Mouse (Mus musculus): ENCODE results near the gene Srrm1. TPM values are rescaled to one million over a fixed set of nuclear protein-coding genes. Genes with fewer than 3 reads are reported as not detected.

Gene Srrm1
- polyA plus RNA-seq, 1 experiment: 72.7 TPM

- DNase-seq (ENCODE audit: low spot score): peak; percentile 98
These were observed 80.3 kb downstream of the Srrm1 start, which contains the start of gene Clic4 for GRCm38 (mm10) chr4:135272640-135273306. Clic4 (minus strand) TSS chr4:135272814.

- DNase-seq (ENCODE audit: low spot score): no peak
These were observed 81.1 kb downstream of the Srrm1 start for GRCm38 (mm10) chr4:135271881-135272616.

DNA sequence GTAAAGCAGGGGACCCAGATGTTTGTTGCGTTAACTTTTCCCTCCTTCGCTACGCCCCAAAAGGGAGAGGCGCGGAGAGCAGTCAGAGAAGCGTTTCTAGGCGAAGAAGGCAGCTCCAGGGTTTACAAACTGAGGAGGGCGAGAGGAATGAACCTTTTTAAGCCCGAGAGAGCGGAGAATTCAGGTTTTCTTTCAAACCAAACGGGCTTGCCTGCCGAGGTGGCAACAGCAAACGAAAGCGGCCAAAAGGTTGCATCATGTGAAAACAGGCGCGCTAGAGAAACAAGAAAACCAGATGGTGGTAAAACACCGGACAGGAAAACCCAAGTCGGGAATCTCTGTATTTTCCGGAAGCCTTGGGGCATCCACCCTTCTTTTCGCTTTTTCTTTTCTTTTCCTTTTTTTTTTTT lies 81.7 kb downstream of the Srrm1 start:
- no peak for DNase-seq (ENCODE audit: low spot score)

Other genes starting within 250 kb of the Srrm1 start
- gene Runx3, start 232.7 kb downstream of the Srrm1 start, polyA plus RNA-seq (2012; rRNA removed): 0.21 and 0.60 TPM in 2 replicates
- gene Clic4, start 80.5 kb downstream of the Srrm1 start, polyA plus RNA-seq (2012; rRNA removed): 151 and 185 TPM in 2 replicates
- gene Ncmap, start 44.9 kb upstream of the Srrm1 start, polyA plus RNA-seq (2012; rRNA removed): 9.9 and 10.4 TPM in 2 replicates
- 18.7 and 20.4 TPM in 2 replicates for gene Rcan3, start 80.5 kb upstream of the Srrm1 start, polyA plus RNA-seq (2012; rRNA removed)
- 1.3 and 1.4 TPM in 2 replicates for gene Stpg1, start 141.5 kb upstream of the Srrm1 start, polyA plus RNA-seq (2012; rRNA removed)
- gene Nipal3, start 141.7 kb upstream of the Srrm1 start, polyA plus RNA-seq (2012; rRNA removed): 26.9 and 40.9 TPM in 2 replicates
- gene Grhl3, start 220.3 kb upstream of the Srrm1 start, polyA plus RNA-seq (2012; rRNA removed): 63.4 and 78.8 TPM in 2 replicates